Mouse (Mus musculus): Measurements from ENCODE around the gene Spns3.
A peak's percentile ranks its signal among the peaks of the same experiment; 100 is the strongest.

GRCm38 (mm10) chr11:72457995-72458496 is 92.3 kb downstream of the Spns3 start:
- TF ChIP-seq POLR2A (IDR thresholded peaks at IDR 0.05; ENCODE audit: insufficient read depth, low read depth, low read length) (no peak), CTCF (IDR thresholded peaks at IDR 0.05) (no peak), EP300 (IDR thresholded peaks at IDR 0.05; ENCODE audit: insufficient read depth, low read depth, low read length) (peak; percentile 71; the same call in 1 of the 2 replicates)
